Mouse (Mus musculus) lung, adult 2 months (tissue): Measurements from ENCODE around the gene Med26.

ENCODE experiments used
- CTCF ChIP-seq: fragments of 200-500 bp; IDR thresholded peaks from 2 replicates; pipeline ENCODE4 v1.5.1; 2011; ENCODE audit warnings: mild to moderate bottlenecking, low read length, control low read depth; ENCODE audit not compliant: insufficient read depth
- POLR2A ChIP-seq: fragments of 200-500 bp; IDR thresholded peaks from 2 replicates; pipeline ENCODE4 v1.6.1; 2011; ENCODE audit warnings: low read depth, mild to moderate bottlenecking, control low read depth, low read length, borderline replicate concordance; ENCODE audit errors: extremely low read depth

DNA sequence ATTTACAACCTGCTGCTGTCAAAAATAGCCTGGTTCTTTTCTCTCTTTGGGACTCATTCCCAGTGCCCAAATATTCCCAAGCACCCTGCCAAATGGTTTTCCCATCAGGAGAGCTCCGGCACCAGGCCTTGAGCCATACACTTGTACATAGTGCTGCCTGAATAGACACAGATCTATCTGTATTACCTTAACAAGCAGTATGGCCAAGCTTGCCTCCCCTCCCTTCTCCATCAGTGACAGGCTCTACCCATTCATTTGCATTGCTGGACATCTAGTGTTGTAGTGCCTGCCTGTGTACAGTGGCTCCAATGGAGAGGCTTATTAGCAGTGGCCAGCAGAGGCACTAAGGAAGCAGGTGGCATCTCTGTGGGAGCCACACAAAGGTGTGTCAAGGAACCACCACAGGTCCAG is 47.5 kb downstream of the Med26 start:
- TF ChIP-seq CTCF (no peak), POLR2A (no peak)
